In the genomic region with DNA sequence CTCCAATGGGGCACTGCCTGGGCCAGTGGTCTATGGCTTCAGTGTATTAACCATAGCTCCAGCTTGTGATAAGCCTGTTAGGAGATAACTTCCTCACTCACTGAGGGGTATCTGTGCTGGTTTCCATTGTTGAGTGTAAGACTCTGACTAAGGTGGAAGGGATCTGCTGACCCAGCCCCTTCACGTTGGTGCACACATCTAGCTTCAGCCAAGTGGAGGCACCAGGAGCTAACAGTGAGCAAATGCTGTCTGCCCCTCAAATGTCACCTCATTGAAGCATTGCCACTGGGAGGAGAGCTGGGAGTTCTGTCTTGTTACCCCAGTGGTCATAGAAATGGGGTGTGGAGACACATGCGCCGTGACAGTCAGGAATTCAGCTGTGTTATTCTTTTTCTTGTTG, we compare ENCODE assay signal across 24 mouse cellular contexts. TPM values are rescaled to one million over a fixed set of nuclear protein-coding genes. Genes with fewer than 3 reads are reported as not detected.
A peak's percentile ranks its signal among the peaks of the same experiment; 100 is the strongest.
DNase-seq lines count a peak whose midpoint lies in the region; ATAC-seq lines count a peak whose summit lies in the region.
"Had no signal": no experiment of that assay in that cellular context is flagged by ENCODE, and none has a peak within 500 bp of the region (broad histone marks: within the 10 kb centered on the region; RNA-seq: fewer than 3 reads in every experiment).

No protein-coding gene starts in this region.

- no peak overlapping the region for H3K9ac ChIP-seq in heart, embryonic 12.5 days

- no peaks in the 10 kb centered on the region for H3K36me3 ChIP-seq in heart, embryonic 10.5 days
- no peaks in the 10 kb centered on the region for H3K36me3 ChIP-seq in heart, embryonic 12.5 days
- H3K36me3 ChIP-seq: G1E had no signal

- 85% methylated on average over 3 of the region's 3 CpGs for WGBS in heart, embryonic 10.5 days
- 76% methylated on average over 3 of the region's 3 CpGs for WGBS in heart, embryonic 12.5 days

- 0 out of 2 replicates have a peak, but pooled peaks cover 5% of the 10 kb centered on the region for H3K27me3 ChIP-seq in heart, embryonic 10.5 days (ENCODE audit: insufficient read depth, poor library complexity, severe bottlenecking)
- H3K27me3 ChIP-seq in heart, embryonic 12.5 days (replicated peaks) = no peaks in the 10 kb centered on the region
- H3K27me3 ChIP-seq: CH12.LX had no signal

- H3K4me1 ChIP-seq in heart, embryonic 10.5 days = 0 out of 2 replicates have a peak, but pooled peaks cover 3% of the 10 kb centered on the region
- H3K4me1 ChIP-seq in heart, embryonic 12.5 days (replicated peaks) = no peaks in the 10 kb centered on the region

- H3K27ac ChIP-seq in heart, embryonic 10.5 days = no peak overlapping the region
- no peak overlapping the region for H3K27ac ChIP-seq in heart, embryonic 12.5 days (ENCODE audit: poor library complexity, severe bottlenecking)

- ATAC-seq in heart, embryonic 12.5 days (ENCODE audit: insufficient number of reproducible peaks, low FRiP score) = no peak
- ATAC-seq: activated CD4-positive, CD25-positive, alpha-beta regulatory T cell, adult 4 months; CD4-positive, CD25-positive, alpha-beta regulatory T cell, adult 4 months; Patski had no signal

- H3K4me2 ChIP-seq in heart, embryonic 12.5 days = no peak overlapping the region

- peak; percentile 69 for DNase-seq in heart, adult 11 months
- no peak for DNase-seq in heart, adult 8-10 months (ENCODE audit: low spot score)
- peak; percentile 70 for DNase-seq in heart, embryonic 10.5 days (ENCODE audit: low spot score)
- DNase-seq: adrenal gland, adult 2 months; adrenal gland, adult 8-10 months; adrenal gland, postnatal 10 days; adrenal gland, postnatal 14 days; adrenal gland, postnatal 25 days; adrenal gland, postnatal 36 days; B cell, adult 2 months; cerebellum, adult 11 months; cerebellum, adult 11-12 months; cerebellum, adult 18-20 months had no signal

- no peak overlapping the region for H3K4me3 ChIP-seq in heart, embryonic 10.5 days
- no peak overlapping the region for H3K4me3 ChIP-seq in heart, embryonic 12.5 days

- no peaks in the 10 kb centered on the region for H3K9me3 ChIP-seq in heart, embryonic 10.5 days
- H3K9me3 ChIP-seq in heart, embryonic 12.5 days (replicated peaks) = no peaks in the 10 kb centered on the region
- H3K9me3 ChIP-seq: G1E had no signal

RNA-seq across cellular contexts. Expression of a gene that starts 18.6 kb away (rescaled TPM):
- not detected for total RNA-seq in heart, adult 8-10 months (2022)
- polyA plus RNA-seq in heart, embryonic 10.5 days (2016; fragmentation: Nextera tagmentation; extraction: Ambion mirVana) = 0.08 TPM in 1 of 2 replicates, not detected in the other
- polyA plus RNA-seq in heart, embryonic 12.5 days (2016; fragmentation: Nextera tagmentation; extraction: Ambion mirVana) = not detected in 2 replicates
- total RNA-seq: adrenal gland, adult 18-20 months; adrenal gland, adult 2 months; adrenal gland, adult 8-10 months; adrenal gland, postnatal 10 days; adrenal gland, postnatal 14 days; adrenal gland, postnatal 25 days; adrenal gland, postnatal 36 days; adrenal gland, postnatal 4 days; CH12.LX; ES-E14 had no signal
- polyA plus RNA-seq: activated CD4-positive, CD25-positive, alpha-beta regulatory T cell, adult 4 months; adrenal gland, adult 2 months; brain, embryonic 14.5 days; C2C12; CD4-positive, CD25-positive, alpha-beta regulatory T cell, adult 4 months; G1E; Patski had no signal

RNA-seq across cellular contexts. Expression of a gene that starts 40.2 kb away (rescaled TPM):
- not detected for total RNA-seq in heart, adult 8-10 months (2022)
- polyA plus RNA-seq in heart, embryonic 10.5 days (2016; fragmentation: Nextera tagmentation; extraction: Ambion mirVana) = 0.34 and 0.72 TPM in 2 replicates
- 0.42 and 0.51 TPM in 2 replicates for polyA plus RNA-seq in heart, embryonic 12.5 days (2016; fragmentation: Nextera tagmentation; extraction: Ambion mirVana)
- total RNA-seq: adrenal gland, adult 18-20 months; adrenal gland, adult 2 months; adrenal gland, postnatal 10 days; adrenal gland, postnatal 14 days; adrenal gland, postnatal 25 days; adrenal gland, postnatal 36 days; adrenal gland, postnatal 4 days had no signal
- polyA plus RNA-seq: adrenal gland, adult 2 months had no signal

RNA-seq across cellular contexts. Expression of a gene that starts 58.4 kb away (rescaled TPM):
- total RNA-seq in heart, adult 8-10 months (2022) = under 1 TPM in 1 of 4 experiments, not detected in 3; 0.57 TPM
- polyA plus RNA-seq in heart, embryonic 10.5 days (2016; fragmentation: Nextera tagmentation; extraction: Ambion mirVana) = 61.2 and 87.0 TPM in 2 replicates
- polyA plus RNA-seq in heart, embryonic 12.5 days (2016; fragmentation: Nextera tagmentation; extraction: Ambion mirVana) = 44.2 and 47.4 TPM in 2 replicates
